Mouse (Mus musculus): ENCODE data around the gene Slitrk4. TPM values are rescaled to one million over a fixed set of nuclear protein-coding genes. Genes with fewer than 3 reads are reported as not detected.

Gene Slitrk4
- 0.22 TPM for polyA plus RNA-seq (2015; fragmentation: Illumina TruSeq; extraction: RNeasy Lipid Tissue Mini Kit (QIAGEN cat#74804); ENCODE audit: insufficient read depth, low read depth, low replicate concordance)

GRCm38 (mm10) chrX:64276290-64277125 is at the start of gene Slitrk4:
Gene Slitrk4 (minus strand): TSS chrX:64276996.

Other genes starting within 250 kb of the Slitrk4 start
- gene Gm6760, start 124.8 kb downstream of the Slitrk4 start, polyA plus RNA-seq (2015; fragmentation: Illumina TruSeq; extraction: RNeasy Lipid Tissue Mini Kit (QIAGEN cat#74804); ENCODE audit: insufficient read depth, low read depth, low replicate concordance), result not detected
- gene 3830417A13Rik, start 103.4 kb downstream of the Slitrk4 start, polyA plus RNA-seq (2015; fragmentation: Illumina TruSeq; extraction: RNeasy Lipid Tissue Mini Kit (QIAGEN cat#74804); ENCODE audit: insufficient read depth, low read depth, low replicate concordance), result not detected